Mouse (Mus musculus) G1E-ER4 (cell line): Measurements from ENCODE around the gene Pank2. TPM values are rescaled to one million over a fixed set of nuclear protein-coding genes. Genes with fewer than 3 reads are reported as not detected.

Source experiments
- GATA1 ChIP-seq: IDR thresholded peaks from one replicate; pipeline ENCODE4 v1.8.0; 2012; ENCODE audit warnings: low read length, inconsistent platforms
- polyA plus RNA-seq: library from polyadenylated mRNA; stranded (reverse); fragments of >175 nt; gene quantifications from 2 replicates; pipeline ENCODE4 v1.2.3, GENCODE M21; 2012

Pank2 gene
- polyA plus RNA-seq, 1 experiment: 31.2 TPM

- TF ChIP-seq GATA1: no peak
These were observed 38.2 kb downstream of the Pank2 start for GRCm38 (mm10) chr2:131300485-131300884.

- TF ChIP-seq GATA1: no peak
These were observed 39.3 kb downstream of the Pank2 start for GRCm38 (mm10) chr2:131301635-131302034.

- no peak for TF ChIP-seq GATA1
These were observed 42.2 kb downstream of the Pank2 start for GRCm38 (mm10) chr2:131304497-131304896.

- no peak for TF ChIP-seq GATA1
These were observed 45.1 kb downstream of the Pank2 start for GRCm38 (mm10) chr2:131307391-131307790.

- no peak for TF ChIP-seq GATA1
These were observed 45.5 kb downstream of the Pank2 start for GRCm38 (mm10) chr2:131307822-131308221.

DNA sequence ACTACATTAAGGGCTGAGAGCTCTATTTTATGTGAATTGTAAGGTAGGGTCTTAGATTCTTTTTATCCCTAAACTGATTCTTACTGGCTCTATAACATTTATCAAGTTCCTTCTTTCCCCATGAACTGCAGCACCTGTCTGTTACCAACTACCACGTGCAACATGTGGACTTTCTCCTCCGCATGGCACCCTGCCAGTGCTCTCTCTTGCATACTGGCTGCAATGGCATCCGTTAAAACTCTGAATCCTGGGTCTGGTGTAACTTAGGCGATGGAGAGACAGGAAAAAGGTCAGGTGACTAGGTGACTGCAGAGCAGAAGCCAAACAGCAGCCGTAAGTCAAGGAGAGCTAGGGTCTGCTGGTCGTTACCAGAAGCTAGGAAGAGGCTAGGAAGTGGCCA, 47.0 kb downstream of the Pank2 start:
- no peak for TF ChIP-seq GATA1

GRCm38 (mm10) chr2:131316167-131316566, 53.9 kb downstream of the Pank2 start:
- no peak for TF ChIP-seq GATA1

DNA sequence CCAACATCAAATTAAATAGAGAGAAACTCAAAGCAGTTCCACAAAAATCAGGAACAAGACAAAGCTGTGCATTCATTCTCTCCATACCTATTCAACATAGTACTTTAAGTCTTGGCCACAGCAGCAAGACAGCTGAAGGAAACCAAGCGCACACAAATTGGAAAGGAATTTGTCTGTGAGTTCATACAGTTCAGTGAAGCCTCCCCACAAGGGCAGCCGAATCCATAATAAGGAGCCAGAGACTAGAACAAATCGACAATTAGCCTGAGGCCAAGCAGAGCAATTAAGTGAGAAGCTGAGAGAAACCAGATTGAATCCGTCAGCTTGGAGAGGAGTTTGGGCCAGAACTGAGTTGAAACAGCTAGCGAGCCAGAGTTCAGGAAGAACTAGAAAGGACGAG, 57.1 kb downstream of the Pank2 start:
- no peak for TF ChIP-seq GATA1

DNA sequence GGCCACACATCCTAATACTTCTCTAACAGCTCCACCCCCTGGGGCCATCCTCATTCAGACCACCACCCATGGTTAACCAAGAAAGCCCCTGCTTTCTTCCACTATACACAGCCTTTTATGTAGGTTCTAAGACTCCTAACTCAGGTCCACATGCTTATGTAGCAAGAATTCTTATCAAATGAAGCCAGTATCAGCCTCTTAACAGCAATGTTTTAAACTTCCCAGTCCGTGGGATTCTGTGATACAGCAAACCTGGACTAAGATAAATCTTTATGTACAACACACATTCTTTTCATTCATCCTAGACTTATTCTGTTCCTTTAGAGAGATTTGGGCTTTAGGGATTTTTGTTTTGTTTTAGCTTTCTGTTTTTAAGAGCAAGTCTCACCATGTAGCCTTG, 61.4 kb downstream of the Pank2 start:
- no peak for TF ChIP-seq GATA1

- no peak for TF ChIP-seq GATA1
These were observed 63.7 kb downstream of the Pank2 start for GRCm38 (mm10) chr2:131326044-131326443.

DNA sequence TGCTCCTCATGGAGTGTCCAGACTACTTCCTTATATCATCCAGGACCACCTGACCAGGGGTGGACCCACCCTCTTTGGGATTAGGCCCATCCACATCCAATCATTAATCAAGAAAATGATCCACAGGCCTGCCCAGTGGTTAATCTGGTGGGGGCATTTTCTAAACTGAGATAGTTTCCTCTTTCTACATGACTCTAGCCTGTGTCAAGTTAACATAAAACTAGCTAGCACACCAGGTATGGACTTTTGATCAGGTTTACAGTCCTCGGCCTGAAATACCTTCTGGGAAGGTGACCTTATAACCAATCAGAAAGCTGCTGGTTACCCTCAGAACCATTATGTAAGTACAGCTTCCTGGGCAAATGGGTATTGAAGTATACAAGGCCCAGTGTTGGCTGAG, 66.7 kb downstream of the Pank2 start:
- TF ChIP-seq GATA1: no peak

DNA sequence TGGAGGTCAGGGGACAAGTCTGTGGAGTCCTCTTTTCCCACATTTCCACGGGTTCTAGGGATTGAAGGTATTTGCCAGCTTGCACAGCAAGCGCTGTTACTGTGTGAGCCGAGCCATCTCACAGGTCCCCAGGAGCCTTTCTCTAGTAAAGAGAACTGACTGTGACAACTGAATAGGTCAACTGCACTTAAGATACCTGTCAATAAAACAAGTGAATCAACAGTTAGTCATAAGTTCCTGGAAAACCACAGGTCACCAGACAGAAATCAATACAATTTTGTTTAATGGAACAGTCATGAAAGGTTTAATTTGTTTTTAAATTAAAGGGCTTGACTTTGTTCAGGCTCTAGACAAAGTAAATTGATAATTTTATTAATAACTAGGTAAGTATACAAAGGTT, 68.3 kb downstream of the Pank2 start:
- TF ChIP-seq GATA1: no peak

DNA sequence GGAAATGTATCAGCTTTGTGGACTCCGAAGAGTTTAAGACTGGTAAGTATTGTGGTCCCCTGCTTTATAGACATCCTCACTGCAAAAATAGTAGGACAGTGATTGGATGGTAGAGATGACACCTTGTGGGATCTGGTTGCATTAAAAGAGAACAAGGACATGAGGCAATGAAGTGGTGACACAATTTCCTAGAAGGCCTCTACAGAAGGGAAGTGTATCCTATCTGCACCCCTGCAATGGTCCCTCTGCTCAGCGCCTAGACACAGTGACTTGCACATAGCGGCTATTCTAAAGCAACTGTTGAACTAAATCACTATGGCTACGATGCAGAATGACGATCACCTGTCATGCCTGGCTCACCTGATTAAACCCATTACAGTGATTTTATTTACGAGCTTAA, 75.3 kb downstream of the Pank2 start:
- TF ChIP-seq GATA1: no peak

DNA sequence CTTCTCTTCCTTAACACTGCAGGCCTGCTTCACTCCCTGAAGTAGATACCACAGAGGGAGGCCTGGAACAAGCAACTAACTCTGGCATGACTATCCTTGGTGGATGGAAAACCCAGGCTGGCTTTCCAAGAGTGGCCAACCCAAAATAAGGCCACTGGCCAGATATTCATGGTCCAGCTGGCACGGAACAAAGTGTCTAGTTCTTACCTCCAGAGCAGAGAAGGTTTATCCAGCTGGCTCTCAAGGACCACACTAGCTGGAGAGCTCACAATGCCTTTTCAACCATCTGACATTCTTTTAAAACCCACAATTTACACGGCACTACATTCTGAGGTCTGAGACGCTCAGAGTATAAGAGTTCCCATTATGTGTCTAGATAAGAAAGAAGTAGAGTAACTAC, 82.2 kb downstream of the Pank2 start:
- no peak for TF ChIP-seq GATA1

- TF ChIP-seq GATA1: no peak
These were observed 83.3 kb downstream of the Pank2 start for GRCm38 (mm10) chr2:131345556-131345955.

Other genes starting within 250 kb of the Pank2 start
- not detected in 2 replicates for gene Gfra4, start 219.4 kb upstream of the Pank2 start, polyA plus RNA-seq
- not detected in 2 replicates for gene Adam33, start 198.7 kb upstream of the Pank2 start, polyA plus RNA-seq
- gene Siglec1, start 175.7 kb upstream of the Pank2 start, polyA plus RNA-seq: 0.01 and 0.02 TPM in 2 replicates
- gene Hspa12b, start 135.2 kb upstream of the Pank2 start, polyA plus RNA-seq: 7.8 and 9.9 TPM in 2 replicates
- not detected in 2 replicates for gene Gm11037, start 129.0 kb upstream of the Pank2 start, polyA plus RNA-seq
- 208 and 285 TPM in 2 replicates for gene 1700037H04Rik, start 102.4 kb upstream of the Pank2 start, polyA plus RNA-seq
- 77.0 and 84.2 TPM in 2 replicates for gene Cenpb, start 82.4 kb upstream of the Pank2 start, polyA plus RNA-seq
- gene Cdc25b, start 75.5 kb upstream of the Pank2 start, polyA plus RNA-seq: 11.2 and 13.4 TPM in 2 replicates
- gene Spef1, start 75.2 kb upstream of the Pank2 start, polyA plus RNA-seq: 1.3 and 1.6 TPM in 2 replicates
- gene Ap5s1, start 55.4 kb upstream of the Pank2 start, polyA plus RNA-seq: 1.7 and 6.7 TPM in 2 replicates
- gene Mavs, start 28.4 kb upstream of the Pank2 start, polyA plus RNA-seq: 7.8 and 18.4 TPM in 2 replicates
- gene Rnf24, start 90.4 kb downstream of the Pank2 start, polyA plus RNA-seq: 0.77 and 0.82 TPM in 2 replicates
- gene Smox, start 229.0 kb downstream of the Pank2 start, polyA plus RNA-seq: 0.03 TPM in 1 of 2 replicates, not detected in the other